Mouse (Mus musculus) neural tube, embryonic 10.5 days (tissue): ENCODE measurements around the gene Pum1.
"Not testable (repeated sequence)": the region's sequence is repeated elsewhere in the genome, so short reads cannot be mapped to it uniquely, and the experiment has no call there.

Experiments used
- DNase-seq: peaks from one replicate; pipeline ENCODE4 v3.0.0-alpha.2; 2017; ENCODE audit warnings: low spot score; ENCODE audit errors: extremely low spot score

Pum1 gene

DNA sequence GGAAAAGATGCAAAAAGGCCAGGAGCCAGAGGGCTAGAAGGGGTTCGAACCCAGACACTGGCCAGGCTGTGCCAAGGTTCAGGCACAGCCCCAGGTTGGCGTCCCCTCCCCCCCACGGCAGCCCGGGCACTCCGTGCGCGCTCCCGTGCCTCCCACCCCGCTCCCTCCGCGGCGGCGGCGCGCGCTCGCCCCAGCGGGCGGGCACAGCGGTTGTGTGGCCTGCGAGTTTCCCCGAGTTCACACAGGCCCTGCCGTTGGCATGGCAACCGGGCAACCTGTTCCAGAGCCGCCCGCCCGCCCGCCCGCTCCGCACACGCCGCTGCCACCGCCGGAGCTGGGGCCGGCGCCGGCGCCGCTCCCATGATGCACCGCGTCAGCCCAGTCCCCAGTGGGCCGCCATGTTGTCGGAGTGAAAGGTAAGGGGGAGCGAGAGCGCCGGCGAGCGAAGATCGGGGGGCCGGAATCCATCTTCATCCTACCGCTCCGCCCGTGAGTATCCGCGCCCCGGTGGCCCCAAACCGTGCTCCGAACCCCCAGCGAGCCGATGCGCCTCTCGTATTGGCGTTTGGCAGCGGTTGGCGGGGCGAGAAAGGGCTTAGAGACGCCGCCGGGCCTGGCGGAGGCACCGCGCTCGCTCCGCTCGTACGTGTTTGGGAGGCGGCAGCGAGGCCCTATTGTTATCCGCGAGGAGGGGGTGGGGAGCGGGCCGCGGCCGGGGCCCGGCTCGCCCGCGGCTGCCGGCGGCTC, at the start of gene Pum1:
Gene Pum1, plus strand, starts transcription at position 343 of the 747 bp plus-strand sequence.
- peak; percentile 96 for DNase-seq

DNA sequence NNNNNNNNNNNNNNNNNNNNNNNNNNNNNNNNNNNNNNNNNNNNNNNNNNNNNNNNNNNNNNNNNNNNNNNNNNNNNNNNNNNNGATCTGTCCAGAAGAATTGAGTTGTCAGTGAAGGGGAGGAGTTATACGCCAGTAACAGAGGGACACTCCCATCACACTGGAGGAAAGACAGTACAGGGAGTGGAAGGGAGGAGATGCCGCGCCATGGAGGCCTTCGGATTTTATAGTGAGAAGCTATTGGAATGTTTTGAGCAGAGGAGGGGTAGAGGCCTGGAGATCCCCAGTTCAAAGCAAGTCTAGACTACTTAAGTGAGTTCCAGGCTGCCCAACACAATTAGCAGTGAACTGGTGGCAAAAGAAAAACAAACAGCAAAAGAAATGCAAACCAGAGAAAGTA, 33.7 kb upstream of the Pum1 start:
- peak; percentile 46 for DNase-seq

DNA sequence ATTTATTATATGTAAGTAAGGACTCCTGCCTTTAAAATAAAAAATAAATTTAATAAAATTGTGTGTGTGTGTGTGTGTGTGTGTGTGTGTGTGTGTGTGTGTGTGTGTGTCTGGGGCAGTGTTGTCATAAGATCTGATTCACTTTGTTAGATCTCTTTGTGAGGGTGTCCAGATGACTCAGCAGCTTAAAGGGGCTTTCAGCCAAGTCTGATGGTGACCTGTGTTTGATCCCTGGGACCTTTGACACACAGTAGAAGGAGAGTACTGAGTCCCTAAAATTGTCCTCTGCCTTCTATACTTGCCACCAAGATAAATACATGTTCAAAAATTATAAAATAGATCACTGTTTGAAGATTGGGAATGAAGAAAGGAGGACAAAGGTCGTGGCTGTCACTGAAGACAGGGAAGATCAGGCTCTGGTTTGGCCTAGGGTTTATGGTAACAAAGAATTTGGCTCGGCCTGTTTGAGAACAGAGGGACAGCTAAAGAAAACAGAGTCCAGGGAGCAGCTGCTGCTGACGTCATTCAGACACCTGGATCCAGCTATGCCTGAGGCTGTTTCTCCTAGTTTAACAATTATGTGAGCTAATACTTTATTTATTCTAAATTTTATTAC, 32.8 kb upstream of the Pum1 start:
- no peak for DNase-seq

DNA sequence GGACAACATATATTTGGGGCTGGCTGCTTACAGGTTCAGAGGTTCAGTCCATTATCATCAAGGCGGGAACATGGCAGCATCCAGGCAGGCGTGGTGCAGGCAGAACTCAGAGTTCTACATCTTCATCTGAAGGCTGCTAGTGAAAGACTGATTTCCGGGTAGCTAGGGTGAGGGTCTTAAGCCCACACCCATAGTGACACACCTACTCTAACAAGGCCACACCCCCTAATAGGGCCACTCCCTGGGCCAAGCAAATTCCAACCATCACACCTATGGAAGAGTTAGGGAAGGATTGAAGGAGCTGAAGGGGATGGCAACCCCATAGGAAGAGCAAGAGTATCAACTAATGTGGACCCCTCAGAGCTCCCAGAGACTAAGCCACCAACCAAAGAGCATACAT, 28.0 kb upstream of the Pum1 start:
- not testable (repeated sequence) for DNase-seq

DNA sequence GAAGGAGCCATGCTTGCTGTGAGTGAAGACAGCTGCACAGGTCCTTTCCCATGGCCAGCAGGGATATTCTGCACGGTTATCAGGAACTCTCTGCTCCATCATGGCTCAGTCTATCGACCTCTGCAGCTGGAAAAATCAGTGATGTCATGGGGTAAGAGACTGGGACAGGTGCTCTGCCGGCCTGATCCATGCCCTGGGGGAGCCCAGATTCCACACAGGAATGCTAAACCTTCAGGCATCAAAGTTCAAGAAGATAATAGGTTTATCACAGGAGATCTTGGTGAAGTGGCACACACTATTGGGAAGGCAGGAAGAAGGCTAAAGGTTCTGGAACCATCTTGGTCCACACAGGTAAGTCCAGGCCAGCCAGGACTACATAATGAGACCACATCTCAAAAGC, 26.4 kb upstream of the Pum1 start:
- no peak for DNase-seq

DNA sequence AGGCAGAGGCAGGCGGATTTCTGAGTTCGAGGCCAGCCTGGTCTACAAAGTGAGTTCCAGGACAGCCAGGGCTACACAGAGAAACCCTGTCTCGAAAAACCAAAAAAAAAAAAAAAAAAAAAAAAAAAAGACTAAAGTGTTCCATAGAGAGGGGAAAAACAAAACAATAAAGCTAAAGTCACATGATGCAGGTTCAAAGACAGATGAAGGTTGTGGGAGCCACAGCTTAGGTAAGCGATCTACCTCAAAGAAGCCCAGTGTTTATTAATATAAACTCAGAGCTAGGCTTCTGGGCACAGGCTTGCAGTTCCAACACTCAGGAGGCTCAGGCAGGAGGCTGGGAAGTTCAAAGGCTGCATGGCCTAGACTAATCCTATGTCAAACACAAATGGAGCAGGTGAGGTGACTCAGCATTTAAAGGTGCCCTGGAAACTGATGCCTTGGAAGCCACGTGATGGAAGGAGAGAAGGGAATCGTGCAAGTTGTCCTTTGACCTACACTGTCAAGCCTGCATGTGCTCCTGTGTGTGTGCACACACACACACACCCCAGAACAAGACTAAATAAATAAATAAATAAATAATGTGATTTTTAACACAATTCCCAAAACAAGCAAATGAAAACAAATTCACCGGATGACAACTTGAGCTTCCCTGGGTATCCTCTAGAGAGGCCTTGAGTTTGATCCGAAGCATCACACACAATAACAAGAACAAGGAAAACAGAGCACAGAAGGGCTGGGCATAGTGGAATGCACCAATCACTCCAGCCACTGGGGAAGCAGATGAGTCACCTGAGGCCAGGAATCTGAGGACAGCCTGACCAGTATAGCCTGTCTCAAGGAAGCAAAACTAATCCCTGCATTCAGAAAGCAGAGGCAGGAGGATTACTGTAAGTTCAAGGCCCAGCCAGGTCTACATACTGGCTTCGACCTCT, 25.4 kb upstream of the Pum1 start:
- no peak for DNase-seq

DNA sequence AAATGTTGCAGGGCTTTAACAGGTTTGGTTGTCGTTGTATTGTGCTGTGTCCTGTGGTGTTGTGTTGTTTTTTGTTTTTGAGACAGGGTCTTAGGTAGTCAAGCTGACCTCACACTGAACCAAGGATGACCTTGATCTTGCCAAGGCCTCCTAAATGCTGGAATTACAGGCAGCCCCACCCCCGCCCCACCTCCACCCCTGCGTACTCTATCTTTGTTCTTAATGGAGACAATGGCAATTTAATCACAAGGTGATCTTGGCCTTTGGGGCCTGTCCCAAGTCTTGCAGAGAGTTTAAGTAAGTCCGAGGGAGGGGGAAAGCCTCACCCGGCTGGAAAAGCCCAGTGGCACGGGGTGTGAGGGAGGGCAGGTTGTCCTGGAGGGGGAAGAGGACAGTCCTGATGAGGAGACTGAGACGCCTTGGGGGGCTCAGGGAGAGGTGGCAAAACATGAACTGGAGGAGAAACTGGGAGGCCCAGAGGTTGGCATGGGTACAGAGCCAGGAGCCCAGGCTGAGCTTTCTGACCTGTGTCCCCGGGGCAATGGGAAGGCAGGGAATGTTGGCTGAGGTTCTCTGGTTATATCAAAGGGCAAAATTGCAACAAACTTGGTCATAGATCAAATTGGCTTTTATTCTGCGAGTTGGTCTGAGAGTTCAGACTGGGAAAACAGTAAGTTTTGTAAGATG, 22.9 kb upstream of the Pum1 start:
- DNase-seq: no peak

DNA sequence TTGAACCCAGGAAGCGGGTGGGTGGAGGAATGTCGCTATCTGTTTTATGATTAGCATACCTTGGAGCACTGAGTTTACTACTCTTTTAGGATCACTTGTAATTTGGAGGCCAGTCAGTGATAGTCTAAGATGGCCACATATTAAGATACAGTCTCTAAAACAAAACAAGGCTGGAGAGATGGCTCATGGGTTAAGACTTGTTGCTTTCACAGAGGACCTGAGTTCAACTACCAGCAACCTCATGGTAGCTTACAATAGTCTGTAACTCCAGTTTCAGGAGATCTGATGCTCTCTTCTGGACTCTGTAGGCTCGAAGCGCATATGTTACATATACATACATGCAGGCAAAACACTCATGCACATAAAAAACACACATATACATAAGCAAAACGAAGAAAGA, 20.7 kb upstream of the Pum1 start:
- DNase-seq: no peak

DNA sequence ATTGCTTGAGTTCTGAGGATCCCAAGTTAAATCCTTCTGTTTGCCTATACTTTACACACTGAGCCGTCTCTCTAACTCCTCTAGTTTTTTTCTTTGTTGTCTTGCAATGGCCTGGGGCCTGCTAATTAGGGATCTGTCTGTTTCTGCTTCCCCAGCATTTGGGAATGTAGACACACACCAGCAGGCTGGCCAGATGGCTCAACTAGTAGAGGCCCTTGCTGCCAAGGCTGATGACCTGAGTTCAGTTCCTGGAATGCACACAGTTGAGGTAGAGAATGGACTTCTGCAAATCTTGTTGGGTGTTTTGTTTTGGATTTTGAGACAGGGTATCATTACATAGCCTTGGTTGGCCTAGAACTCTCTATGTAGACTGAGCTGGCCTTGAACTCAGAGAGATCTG, 17.7 kb upstream of the Pum1 start:
- no peak for DNase-seq

DNA sequence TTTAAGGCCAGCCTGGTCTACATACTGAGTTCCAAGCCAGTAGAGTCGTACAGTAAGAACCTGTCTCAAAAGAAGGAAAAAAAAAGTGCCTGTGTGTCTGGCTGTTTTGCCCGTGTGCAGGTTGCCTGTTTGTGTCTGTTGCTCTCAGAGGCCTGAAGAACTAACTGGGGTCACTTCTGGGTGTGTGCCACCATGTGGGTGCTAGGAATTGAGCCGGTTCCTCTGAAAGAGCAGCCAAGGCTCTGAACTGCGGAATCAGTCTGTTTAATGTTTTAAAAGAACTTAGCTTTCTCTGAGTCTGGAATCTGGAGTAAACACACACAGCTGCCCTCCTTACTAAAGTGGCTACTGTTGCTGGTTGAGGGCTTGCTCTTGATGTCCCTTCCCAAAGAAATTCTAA, 11.8 kb upstream of the Pum1 start:
- DNase-seq: no peak

DNA sequence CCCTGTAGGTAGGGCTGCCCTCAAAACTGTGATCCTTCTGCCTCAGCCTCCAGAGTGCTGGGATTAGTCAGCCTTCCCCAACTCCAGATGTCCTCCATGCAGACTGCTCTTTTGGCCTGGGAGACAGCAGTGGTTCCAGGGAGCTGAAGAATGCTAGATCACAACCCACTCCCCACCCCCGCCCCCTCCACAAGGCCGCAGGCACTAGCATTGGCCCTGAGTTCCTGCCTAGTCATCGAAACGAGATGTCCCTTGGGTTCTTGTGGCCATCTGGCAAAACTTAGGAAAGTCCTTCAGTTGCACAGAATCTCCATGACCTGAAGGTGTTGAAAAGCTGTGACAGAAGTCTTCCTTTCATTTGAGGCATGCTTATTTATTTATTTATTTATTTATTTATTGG, 10.6 kb upstream of the Pum1 start:
- DNase-seq: no peak

DNA sequence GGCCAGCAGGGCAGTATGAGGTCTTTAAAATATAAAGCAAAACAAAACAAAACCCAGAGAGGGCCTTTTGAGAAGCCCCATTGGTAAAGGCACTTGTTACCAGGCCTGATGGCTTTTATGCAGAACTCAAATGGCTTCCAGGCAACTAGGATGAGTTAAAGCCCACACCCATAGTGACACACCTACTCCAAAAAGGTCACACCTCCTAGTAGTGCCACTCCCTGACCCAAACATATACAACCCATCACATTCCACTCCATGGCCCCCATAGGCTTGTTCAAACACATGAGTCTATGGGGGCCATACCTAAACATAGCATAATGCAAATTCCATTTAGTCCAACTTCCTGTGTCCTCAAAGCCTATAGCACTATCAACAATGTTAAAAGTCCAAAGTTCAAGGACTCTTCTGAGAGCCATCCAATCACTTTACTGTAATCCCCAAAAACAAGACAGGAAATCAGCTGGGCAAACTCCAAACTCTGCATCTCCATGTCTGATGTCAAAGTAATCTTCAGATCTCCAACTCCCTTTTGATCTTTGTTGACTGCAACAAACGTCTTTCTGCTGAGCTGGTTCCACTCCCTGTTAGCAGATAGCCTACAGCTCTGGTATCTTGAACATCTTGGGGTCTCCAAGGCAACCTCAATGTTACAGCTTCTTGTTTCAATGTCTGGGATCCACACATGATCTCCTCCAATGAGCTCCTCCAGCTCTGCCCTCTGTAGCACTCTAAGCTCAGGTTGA, 5.1 kb upstream of the Pum1 start:
- no peak for DNase-seq

DNA sequence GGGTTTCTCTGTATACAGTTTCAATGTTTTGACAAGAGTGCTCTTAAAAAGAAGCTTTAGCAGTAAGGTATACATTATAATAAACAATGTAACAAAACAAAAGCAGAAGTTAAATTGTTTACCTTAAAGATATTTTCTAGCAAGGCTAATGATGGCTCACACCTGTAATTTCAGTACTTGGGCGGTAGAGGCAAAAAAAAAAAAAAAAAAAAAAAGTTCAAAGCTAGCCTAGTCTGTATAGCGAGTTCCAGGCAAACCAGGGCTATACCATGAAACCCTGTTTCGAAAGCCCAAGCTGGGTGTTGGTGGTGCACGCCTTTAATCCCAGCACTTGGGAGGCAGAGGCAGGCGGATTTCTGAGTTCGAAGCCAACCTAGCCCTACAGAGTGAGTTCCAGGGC, 3.7 kb upstream of the Pum1 start:
- no peak for DNase-seq

DNA sequence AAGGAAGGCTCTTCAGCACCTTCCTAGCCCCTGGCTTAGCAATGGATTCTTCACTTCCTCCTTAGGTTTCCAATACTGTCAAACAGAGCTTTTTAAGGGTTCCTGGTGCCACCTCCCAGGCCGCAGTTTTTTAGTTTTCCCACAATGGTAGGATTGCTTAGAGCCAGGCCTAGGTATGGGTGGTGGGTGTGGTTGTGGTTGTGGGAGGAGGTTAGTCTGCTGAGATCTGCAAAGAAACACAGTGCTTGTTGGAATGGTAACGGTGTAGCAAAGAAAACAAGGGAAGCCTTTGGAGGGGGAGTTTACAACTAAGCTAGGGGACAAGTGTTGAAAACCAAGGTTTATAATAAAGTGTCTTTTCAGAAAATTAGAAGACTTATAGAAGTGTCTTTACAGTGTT, 3.0 kb upstream of the Pum1 start:
- DNase-seq: no peak

DNA sequence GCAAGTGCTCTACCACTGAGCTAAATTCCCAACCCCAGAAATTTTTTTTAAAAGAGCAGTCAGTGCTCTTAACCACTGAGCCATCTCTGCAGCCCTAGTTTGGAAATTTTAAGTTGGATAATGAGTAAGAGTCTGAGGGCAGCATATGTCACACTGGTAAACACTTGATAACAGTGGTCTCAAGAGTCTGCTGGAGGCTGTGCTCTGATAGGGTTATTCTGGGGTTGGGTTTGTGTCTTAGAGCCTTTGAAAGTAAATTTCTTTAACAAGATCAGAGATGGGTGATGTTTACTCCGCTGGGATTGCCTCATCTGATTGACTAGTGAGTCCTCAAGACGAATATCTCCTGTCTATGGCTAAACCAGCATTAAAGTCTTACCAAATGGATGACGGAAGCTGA, 2.0 kb upstream of the Pum1 start:
- DNase-seq: no peak

DNA sequence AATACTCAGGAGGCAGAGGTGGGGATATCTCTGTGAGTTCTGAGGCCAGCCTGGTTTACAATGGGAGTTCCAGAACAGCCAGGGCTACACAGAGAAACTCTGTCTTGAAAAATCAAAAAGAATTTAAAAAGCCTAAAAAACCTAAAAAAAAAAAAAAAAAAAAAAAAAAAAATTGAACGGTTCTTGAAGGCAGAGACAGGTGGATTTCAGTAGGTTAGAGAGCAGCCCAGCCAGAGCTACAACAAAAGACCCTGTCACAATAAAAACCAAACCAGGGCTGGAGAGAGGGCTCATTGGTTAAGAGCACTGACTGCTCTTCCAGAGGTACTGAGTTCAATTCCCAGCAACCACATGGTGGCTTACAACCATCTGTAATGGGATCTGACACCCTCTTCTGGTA, 816 bp upstream of the Pum1 start:
- DNase-seq: not testable (repeated sequence)

DNA sequence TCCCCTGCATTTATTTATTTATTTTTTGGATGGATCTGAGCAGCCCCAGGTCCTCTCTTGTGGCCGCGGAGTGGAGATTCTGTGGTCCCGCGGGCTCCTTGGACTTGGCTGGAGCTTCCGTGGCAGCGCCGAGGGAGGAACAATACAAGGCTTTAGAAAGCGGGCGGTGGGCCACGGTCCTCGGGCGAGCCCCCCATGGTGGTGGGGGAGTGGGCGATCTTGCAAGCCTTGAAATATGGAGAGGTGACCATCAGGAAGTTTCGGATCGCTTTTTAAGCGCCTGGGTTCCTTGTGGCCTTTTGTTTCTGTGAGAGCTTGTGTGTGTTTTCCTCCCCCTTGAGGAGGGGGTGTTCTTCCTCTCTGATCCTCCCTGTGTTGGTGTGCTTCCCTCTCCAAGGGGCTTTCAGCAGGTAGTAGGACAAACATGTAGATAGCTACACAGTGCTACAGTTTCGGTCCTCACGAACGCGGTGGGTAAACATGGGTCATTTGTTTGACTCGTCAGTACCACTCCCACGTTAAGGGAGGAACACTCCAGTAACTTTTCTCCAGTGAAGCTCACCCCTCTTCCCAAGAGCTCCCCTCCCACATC, 785 bp downstream of the Pum1 start:
- DNase-seq: peak; percentile 66

DNA sequence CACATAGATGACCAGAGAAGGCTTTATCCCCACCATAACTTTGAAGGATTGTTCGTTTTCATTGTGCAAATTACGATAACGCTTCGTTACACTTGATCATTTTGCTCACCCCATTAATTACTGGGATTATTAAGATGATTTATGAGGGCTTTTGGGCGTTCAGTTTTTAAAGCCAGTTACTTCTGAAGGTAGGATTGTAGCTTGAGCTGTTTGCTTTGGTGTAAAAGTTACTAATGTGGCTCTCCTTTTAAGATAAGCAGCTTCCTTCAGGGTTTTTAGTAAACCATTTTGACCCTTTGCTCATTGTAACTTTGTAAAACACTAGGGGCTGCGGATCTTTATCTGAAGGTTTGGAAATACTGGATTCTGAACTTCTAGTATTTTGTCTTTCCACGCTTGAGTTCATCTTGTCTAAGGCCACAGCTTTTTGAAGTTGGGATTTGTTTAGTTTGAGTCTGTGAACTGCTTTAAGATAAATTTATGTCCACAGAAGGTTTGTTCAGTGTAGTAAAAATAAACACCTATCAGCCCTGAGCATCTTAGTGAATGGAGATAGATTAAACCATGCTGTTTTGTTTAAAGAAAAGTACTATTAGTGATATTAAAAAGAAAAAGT, 1.4 kb downstream of the Pum1 start:
- no peak for DNase-seq

DNA sequence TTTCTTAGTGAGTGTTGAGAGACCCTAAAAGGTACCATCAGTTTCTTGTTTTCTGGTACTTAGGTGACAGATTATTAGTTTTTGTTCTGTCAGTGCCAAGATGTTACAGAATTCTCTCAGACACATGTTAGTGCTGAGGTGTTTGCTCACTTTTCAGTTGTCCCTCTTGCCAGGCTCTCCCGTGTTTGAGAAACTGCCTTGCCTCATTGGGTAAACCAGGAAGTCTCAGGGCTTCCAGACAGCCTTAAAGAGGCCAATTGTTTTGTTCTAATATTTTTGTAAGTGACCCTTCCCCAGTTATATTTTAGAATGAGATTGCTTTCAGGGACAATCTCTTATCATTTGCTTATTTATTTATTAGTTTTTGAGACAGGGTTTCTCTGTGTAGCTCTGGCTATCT, 2.1 kb downstream of the Pum1 start:
- DNase-seq: no peak

DNA sequence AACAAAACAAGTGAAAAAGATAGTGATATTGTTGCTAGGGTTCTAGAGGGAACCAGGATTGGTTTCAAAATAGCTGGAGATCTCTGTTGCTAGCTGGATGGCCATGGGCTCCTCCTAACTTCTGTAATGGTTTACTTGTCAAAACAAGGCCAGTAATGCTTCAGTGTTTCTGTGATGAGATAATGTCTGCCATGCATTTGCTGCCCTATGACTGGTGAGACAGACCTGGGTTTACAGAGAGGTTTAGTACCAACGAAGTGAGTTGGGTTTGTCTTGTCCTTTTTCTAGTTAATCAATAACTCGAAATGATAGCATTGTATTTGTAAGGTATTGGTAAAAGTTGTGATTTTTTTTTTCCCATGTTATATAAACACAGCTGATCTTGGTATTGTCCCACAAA, 4.6 kb downstream of the Pum1 start:
- DNase-seq: no peak
